Mouse (Mus musculus) lung, adult 2 months (tissue): Measurements from ENCODE around the gene Abi2. TPM values are rescaled to one million over a fixed set of nuclear protein-coding genes. Genes with fewer than 3 reads are reported as not detected.

Experiments
- DNase-seq: peaks from one replicate; pipeline ENCODE4 v3.0.0; 2022
- H3K4me1 ChIP-seq: fragments of 200-500 bp; 2 replicates; pipeline ENCODE4 v1.6.1; 2011; ENCODE audit warnings: low read length; ENCODE audit not compliant: control insufficient read depth, insufficient read depth
- H3K4me3 ChIP-seq: fragments of 200-500 bp; replicated peaks from 2 replicates; pipeline ENCODE3; 2011; ENCODE audit warnings: low read depth, mild to moderate bottlenecking, control low read depth, low read length; ENCODE audit errors: extremely low read depth
- CTCF ChIP-seq: fragments of 200-500 bp; IDR thresholded peaks from 2 replicates; pipeline ENCODE4 v1.5.1; 2011; ENCODE audit warnings: mild to moderate bottlenecking, low read length, control low read depth; ENCODE audit not compliant: insufficient read depth
- POLR2A ChIP-seq: fragments of 200-500 bp; IDR thresholded peaks from 2 replicates; pipeline ENCODE4 v1.6.1; 2011; ENCODE audit warnings: low read depth, mild to moderate bottlenecking, control low read depth, low read length, borderline replicate concordance; ENCODE audit errors: extremely low read depth
- WGBS: fragments of 180-500 bp; shearing (Covaris S2); methylation state at CpG from one replicate; pipeline ENCODE4 v1.1.7; 2018; 5-methylcytosine and 5-hydroxymethylcytosine counted together
- polyA plus RNA-seq: library from polyadenylated mRNA; depleted of rRNA; stranded (reverse); fragments of >200 nt; gene quantifications from 2 replicates; pipeline ENCODE4 v1.2.3, GENCODE M21; 2012

The Abi2 gene
- polyA plus RNA-seq, 1 experiment = 5.4 TPM

- DNase-seq = no peak
- H3K4me3 ChIP-seq = no peak overlapping the region
- WGBS = 79% methylated on average over 1 of the region's 1 CpGs
- H3K4me1 ChIP-seq = no peaks in the 10 kb centered on the region
- TF ChIP-seq POLR2A (no peak), CTCF (no peak)
Measured at GRCm38 (mm10) chr1:60482881-60483280, 73.5 kb downstream of the Abi2 start.

GRCm38 (mm10) chr1:60485649-60486048 lies 76.2 kb downstream of the Abi2 start:
- Histone ChIP-seq H3K4me1 (no peaks in the 10 kb centered on the region), H3K4me3 (no peak overlapping the region)
- no peak for TF ChIP-seq CTCF
- no peak for TF ChIP-seq POLR2A
- 78% methylated on average over 3 of the region's 3 CpGs for WGBS
- no peak for DNase-seq

- TF ChIP-seq CTCF = no peak
- no peak for TF ChIP-seq POLR2A
- WGBS = 83% methylated on average over 8 of the region's 8 CpGs
- DNase-seq = no peak
- Histone ChIP-seq H3K4me3 (no peak overlapping the region), H3K4me1 (no peaks in the 10 kb centered on the region)
Measured at GRCm38 (mm10) chr1:60488635-60489034, 79.2 kb downstream of the Abi2 start.

- 94% methylated on average over 2 of the region's 2 CpGs for WGBS
- no peak overlapping the region for H3K4me3 ChIP-seq
- DNase-seq = no peak
- no peaks in the 10 kb centered on the region for H3K4me1 ChIP-seq
- TF ChIP-seq CTCF = no peak
- TF ChIP-seq POLR2A = no peak
Measured at GRCm38 (mm10) chr1:60489660-60490059, 80.2 kb downstream of the Abi2 start.

- Histone ChIP-seq H3K4me1 (no peaks in the 10 kb centered on the region), H3K4me3 (no peak overlapping the region)
- DNase-seq = no peak
- 81% methylated on average over 4 of the region's 4 CpGs for WGBS
- no peak for TF ChIP-seq CTCF
Measured at GRCm38 (mm10) chr1:60490510-60490909, 81.1 kb downstream of the Abi2 start.

- Histone ChIP-seq H3K4me1 (no peaks in the 10 kb centered on the region), H3K4me3 (no peak overlapping the region)
- WGBS = 73% methylated on average over 5 of the region's 5 CpGs
- TF ChIP-seq POLR2A (no peak), CTCF (no peak)
- DNase-seq = no peak
Measured at GRCm38 (mm10) chr1:60492404-60492803, 83.0 kb downstream of the Abi2 start.

GRCm38 (mm10) chr1:60493421-60493820 lies 84.0 kb downstream of the Abi2 start:
- no peak for DNase-seq
- TF ChIP-seq CTCF = no peak
- TF ChIP-seq POLR2A = no peak
- Histone ChIP-seq H3K4me1 (no peaks in the 10 kb centered on the region), H3K4me3 (no peak overlapping the region)
- WGBS = 72% methylated on average over 6 of the region's 6 CpGs

- Histone ChIP-seq H3K4me3 (no peak overlapping the region), H3K4me1 (no peaks in the 10 kb centered on the region)
- 54% methylated on average over 5 of the region's 5 CpGs for WGBS
- no peak for DNase-seq
- TF ChIP-seq POLR2A (no peak), CTCF (no peak)
Measured at GRCm38 (mm10) chr1:60503456-60503855, 94.0 kb downstream of the Abi2 start.

- H3K4me1 ChIP-seq = no peaks in the 10 kb centered on the region; the same call in 1 of the 2 replicates
- WGBS = 60% methylated on average over 2 of the region's 2 CpGs
- no peak for TF ChIP-seq POLR2A
- no peak overlapping the region for H3K4me3 ChIP-seq
- no peak for DNase-seq
Measured at GRCm38 (mm10) chr1:60510584-60510983, 101.2 kb downstream of the Abi2 start.

GRCm38 (mm10) chr1:60530107-60530506 lies 120.7 kb downstream of the Abi2 start:
- no peak for DNase-seq
- TF ChIP-seq CTCF (no peak), POLR2A (no peak)

More at GRCm38 (mm10) chr1:60530107-60530506, 120.7 kb downstream of the Abi2 start:
- Histone ChIP-seq H3K4me1 (no peaks in the 10 kb centered on the region; the same call in 1 of the 2 replicates), H3K4me3 (no peak overlapping the region)
- 89% methylated on average over 6 of the region's 6 CpGs for WGBS
